In the genomic region with DNA sequence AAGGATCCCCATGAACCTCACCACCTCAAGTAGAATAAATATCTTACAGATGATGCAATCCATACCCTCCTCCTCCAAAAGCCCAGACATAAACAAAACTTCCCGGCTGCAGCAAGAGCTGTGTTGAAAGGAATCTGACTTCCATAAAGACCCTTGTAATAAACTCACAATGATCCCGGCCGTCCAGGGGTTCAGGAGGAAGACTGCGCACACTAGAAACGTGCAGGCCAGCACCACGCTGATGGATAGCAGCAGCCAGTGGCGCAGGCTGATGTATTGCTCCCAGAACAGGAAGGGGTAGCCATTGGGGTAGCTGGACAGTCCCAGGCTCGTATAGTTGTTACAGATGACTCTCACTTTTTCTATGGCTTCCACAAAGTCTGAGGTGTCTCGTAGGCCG, we compare ENCODE assay signal across 18 mouse cellular contexts. TPM values are rescaled to one million over a fixed set of nuclear protein-coding genes. Genes with fewer than 3 reads are reported as not detected.
DNase-seq lines count a peak whose midpoint lies in the region; ATAC-seq and TF ChIP-seq lines count a peak whose summit lies in the region.
"Had no signal": no experiment of that assay in that cellular context is flagged by ENCODE, and none has a peak within 500 bp of the region (broad histone marks: within the 10 kb centered on the region; RNA-seq: fewer than 3 reads in every experiment).

No protein-coding gene starts in this region.

- H3K4me3 ChIP-seq in heart, embryonic 12.5 days, result no peak overlapping the region
- H3K4me3 ChIP-seq in lung, postnatal 0 days (ENCODE audit: low read depth, low read length), result no peak overlapping the region
- no peak overlapping the region for H3K4me3 ChIP-seq in intestine, postnatal 0 days (ENCODE audit: low read depth, low read length)
- H3K4me3 ChIP-seq in stomach, embryonic 16.5 days (replicated peaks; ENCODE audit: low read length), result no peak overlapping the region
- H3K4me3 ChIP-seq: forebrain, embryonic 15.5 days; liver, embryonic 13.5 days; midbrain, embryonic 15.5 days had no signal

- peaks cover 92% of the 10 kb centered on the region for H3K36me3 ChIP-seq in heart, embryonic 12.5 days
- peaks cover 27% of the 10 kb centered on the region; the same call in 1 of the 2 replicates for H3K36me3 ChIP-seq in lung, postnatal 0 days (ENCODE audit: insufficient read depth, low read length)
- peaks cover 77% of the 10 kb centered on the region for H3K36me3 ChIP-seq in intestine, postnatal 0 days (ENCODE audit: control insufficient read depth, insufficient read depth)
- H3K36me3 ChIP-seq in stomach, embryonic 16.5 days (ENCODE audit: control insufficient read depth, insufficient read depth, low read length), result peaks cover 34% of the 10 kb centered on the region

- H3K27ac ChIP-seq in heart, embryonic 12.5 days (ENCODE audit: poor library complexity, severe bottlenecking), result 0 out of 2 replicates have a peak overlapping the region, but pooled peaks have one; percentile 9
- H3K27ac ChIP-seq in lung, postnatal 0 days (ENCODE audit: low read length), result no peak overlapping the region
- H3K27ac ChIP-seq in intestine, postnatal 0 days (ENCODE audit: low read depth, low read length), result peak overlapping the region; percentile 60
- peak overlapping the region; percentile 91 for H3K27ac ChIP-seq in stomach, embryonic 16.5 days (ENCODE audit: low read length)
- H3K27ac ChIP-seq: forebrain, embryonic 15.5 days; liver, embryonic 13.5 days; midbrain, embryonic 15.5 days had no signal

- TF ChIP-seq CTCF in lung, postnatal 0 days (IDR thresholded peaks at IDR 0.05), result no peak
- no peak for TF ChIP-seq CTCF in intestine, postnatal 0 days (IDR thresholded peaks at IDR 0.05; ENCODE audit: low read depth)

- H3K4me2 ChIP-seq in heart, embryonic 12.5 days, result no peak overlapping the region
- H3K4me2 ChIP-seq in lung, postnatal 0 days (replicated peaks; ENCODE audit: low read depth, low read length), result no peak overlapping the region
- H3K4me2 ChIP-seq in intestine, postnatal 0 days (replicated peaks; ENCODE audit: low read depth), result no peak overlapping the region
- no peak overlapping the region for H3K4me2 ChIP-seq in stomach, embryonic 16.5 days (ENCODE audit: low read depth, low read length)
- H3K4me2 ChIP-seq: forebrain, embryonic 15.5 days; heart, embryonic 11.5 days; liver, embryonic 13.5 days; midbrain, embryonic 15.5 days had no signal

- peaks cover 19% of the 10 kb centered on the region for H3K4me1 ChIP-seq in heart, embryonic 12.5 days (replicated peaks)
- H3K4me1 ChIP-seq in lung, postnatal 0 days (ENCODE audit: insufficient read depth, low read depth, low read length), result 0 out of 2 replicates have a peak, but pooled peaks cover 4% of the 10 kb centered on the region
- no peaks in the 10 kb centered on the region for H3K4me1 ChIP-seq in intestine, postnatal 0 days (replicated peaks; ENCODE audit: control insufficient read depth, insufficient read depth, low read length)
- H3K4me1 ChIP-seq in stomach, embryonic 16.5 days (ENCODE audit: control insufficient read depth, insufficient read depth, low read length), result peaks cover 45% of the 10 kb centered on the region

- no peak for DNase-seq in heart, adult 18-20 months
- DNase-seq in lung, postnatal 0 days (ENCODE audit: low spot score), result peak; percentile 68
- no peak for DNase-seq in lung, adult 18-20 months
- no peak for DNase-seq in B cell, adult 2 months
- no peak for DNase-seq in embryo, embryonic 10 days (ENCODE audit: low spot score)
- DNase-seq: adrenal gland, postnatal 36 days; cerebellum, adult 2 months; kidney, adult 8-10 months; kidney, postnatal 4 days; liver, embryonic 13.5 days; thymus, adult 18-20 months had no signal

- ATAC-seq in heart, embryonic 12.5 days (ENCODE audit: insufficient number of reproducible peaks, low FRiP score), result no peak
- peak; percentile 44 for ATAC-seq in lung, postnatal 0 days
- no peak for ATAC-seq in intestine, postnatal 0 days
- ATAC-seq in stomach, embryonic 16.5 days (ENCODE audit: insufficient read depth, low FRiP score), result peak; percentile 26; the same call in 1 of the 2 replicates
- ATAC-seq: forebrain, embryonic 15.5 days; hindbrain, embryonic 16.5 days; midbrain, embryonic 15.5 days had no signal

- WGBS in heart, embryonic 12.5 days, result 73% methylated on average over 10 of the region's 10 CpGs
- 33% methylated on average over 10 of the region's 10 CpGs for WGBS in lung, postnatal 0 days
- 58% methylated on average over 10 of the region's 10 CpGs for WGBS in intestine, postnatal 0 days
- WGBS in stomach, embryonic 16.5 days, result 43% methylated on average over 10 of the region's 10 CpGs

- H3K9me3 ChIP-seq in heart, embryonic 12.5 days (replicated peaks), result no peaks in the 10 kb centered on the region
- no peaks in the 10 kb centered on the region for H3K9me3 ChIP-seq in lung, postnatal 0 days (ENCODE audit: low read length)
- no peaks in the 10 kb centered on the region for H3K9me3 ChIP-seq in intestine, postnatal 0 days (ENCODE audit: control insufficient read depth)
- H3K9me3 ChIP-seq in stomach, embryonic 16.5 days (replicated peaks; ENCODE audit: control insufficient read depth, low read length), result no peaks in the 10 kb centered on the region
- H3K9me3 ChIP-seq: forebrain, embryonic 15.5 days; liver, embryonic 13.5 days; midbrain, embryonic 15.5 days had no signal

- no peak for TF ChIP-seq EP300 in lung, postnatal 0 days (IDR thresholded peaks at IDR 0.05)

- no peaks in the 10 kb centered on the region for H3K27me3 ChIP-seq in heart, embryonic 12.5 days (replicated peaks)
- no peaks in the 10 kb centered on the region for H3K27me3 ChIP-seq in lung, postnatal 0 days (replicated peaks; ENCODE audit: insufficient read depth, low read length)
- no peaks in the 10 kb centered on the region for H3K27me3 ChIP-seq in intestine, postnatal 0 days (replicated peaks; ENCODE audit: control insufficient read depth, insufficient read depth, low read length)
- no peaks in the 10 kb centered on the region for H3K27me3 ChIP-seq in stomach, embryonic 16.5 days (ENCODE audit: control insufficient read depth, insufficient read depth, low read length)
- H3K27me3 ChIP-seq: liver, embryonic 13.5 days; midbrain, embryonic 15.5 days had no signal

- no peak overlapping the region for H3K9ac ChIP-seq in heart, embryonic 12.5 days
- no peak overlapping the region for H3K9ac ChIP-seq in lung, postnatal 0 days (replicated peaks; ENCODE audit: low read depth)
- no peak overlapping the region for H3K9ac ChIP-seq in intestine, postnatal 0 days (ENCODE audit: low read depth, low read length)
- peak overlapping the region; percentile 42; the same call in 1 of the 2 replicates for H3K9ac ChIP-seq in stomach, embryonic 16.5 days (ENCODE audit: low read length)
- H3K9ac ChIP-seq: forebrain, embryonic 15.5 days; liver, embryonic 13.5 days; midbrain, embryonic 15.5 days had no signal

RNA-seq across cellular contexts. Expression of a gene that starts 25.8 kb away (rescaled TPM):
- 15.3 and 18.1 TPM in 2 replicates for polyA plus RNA-seq in heart, embryonic 12.5 days (2016; fragmentation: Nextera tagmentation; extraction: Ambion mirVana)
- total RNA-seq in heart, adult 18-20 months (2021), result 1 to 10 TPM; 3.8 to 5.0 TPM
- 26.0 and 37.6 TPM in 2 replicates for polyA plus RNA-seq in lung, postnatal 0 days (2015; fragmentation: Nextera tagmentation; extraction: Ambion mirVana)
- polyA plus RNA-seq in intestine, postnatal 0 days (2015; fragmentation: Nextera tagmentation; extraction: Ambion mirVana), result 5.1 and 6.5 TPM in 2 replicates
- 21.9 and 22.0 TPM in 2 replicates for polyA plus RNA-seq in stomach, embryonic 16.5 days (2015; fragmentation: Nextera tagmentation; extraction: Ambion mirVana)

RNA-seq across cellular contexts. Expression of a gene that starts 50.6 kb away (rescaled TPM):
- polyA plus RNA-seq in heart, embryonic 12.5 days (2016; fragmentation: Nextera tagmentation; extraction: Ambion mirVana), result 6.4 and 7.5 TPM in 2 replicates
- 10 to 100 TPM in 1 of 2 experiments, 1 to 10 TPM in 1; 9.8 to 10.1 TPM for total RNA-seq in heart, adult 18-20 months (2021)
- polyA plus RNA-seq in lung, postnatal 0 days (2015; fragmentation: Nextera tagmentation; extraction: Ambion mirVana), result 15.2 and 21.3 TPM in 2 replicates
- polyA plus RNA-seq in intestine, postnatal 0 days (2015; fragmentation: Nextera tagmentation; extraction: Ambion mirVana), result 11.0 and 11.9 TPM in 2 replicates
- polyA plus RNA-seq in stomach, embryonic 16.5 days (2015; fragmentation: Nextera tagmentation; extraction: Ambion mirVana), result 28.5 and 31.1 TPM in 2 replicates

Comparison
In these comparisons a context has a peak if more than half of its experiments do, and no peak if none do; other contexts are left out.
1. ATAC-seq: peak in lung, postnatal 0 days (single experiment) and stomach, embryonic 16.5 days (single experiment); none in heart, embryonic 12.5 days (single experiment) and intestine, postnatal 0 days (single experiment).